Mouse (Mus musculus): ENCODE results near the gene Ccser1.
A peak's percentile ranks its signal among the peaks of the same experiment; 100 is the strongest.

Gene Ccser1

GRCm38 (mm10) chr6:61300441-61300840 lies 120.3 kb downstream of the Ccser1 start:
- DNase-seq: peak; percentile 17

DNA sequence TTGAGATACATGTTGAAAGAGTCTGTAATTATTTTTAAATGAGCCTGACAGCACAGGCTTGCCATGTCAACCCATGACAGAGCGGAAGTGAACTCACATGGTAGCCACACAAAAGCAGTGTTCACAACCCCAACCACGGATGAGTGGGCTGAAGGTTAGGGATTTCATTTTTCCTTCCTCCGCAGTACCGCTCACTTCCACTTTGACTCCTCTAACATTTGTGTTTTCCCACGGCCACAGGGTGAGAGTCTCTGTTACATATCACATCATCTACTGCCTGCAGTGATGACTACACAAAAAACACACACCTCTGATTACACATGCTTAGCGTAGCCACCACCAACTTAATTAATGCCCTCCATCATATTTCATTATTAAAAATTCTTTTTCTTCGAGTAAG lies 120.9 kb downstream of the Ccser1 start:
- no peak for DNase-seq

DNA sequence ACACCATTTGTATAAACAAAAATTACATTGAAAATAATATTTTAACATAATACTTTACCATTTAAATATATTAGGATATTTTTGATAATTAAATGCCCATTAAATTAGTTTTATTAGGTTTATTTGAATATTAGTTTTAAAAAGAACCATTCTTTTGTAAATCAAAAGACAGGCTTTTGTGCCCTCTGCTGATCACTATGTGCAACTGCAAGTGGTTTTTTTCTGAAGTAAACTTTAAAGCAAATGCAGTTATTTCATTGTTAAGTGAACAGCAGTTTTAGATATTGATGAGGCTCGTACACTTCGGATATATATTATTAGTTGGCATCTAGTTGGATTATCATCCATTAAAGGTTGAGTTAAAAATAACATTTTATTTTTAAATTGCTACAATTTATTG lies 121.5 kb downstream of the Ccser1 start:
- DNase-seq: no peak

GRCm38 (mm10) chr6:61311324-61312091 lies 131.4 kb downstream of the Ccser1 start:
- DNase-seq: no peak

DNA sequence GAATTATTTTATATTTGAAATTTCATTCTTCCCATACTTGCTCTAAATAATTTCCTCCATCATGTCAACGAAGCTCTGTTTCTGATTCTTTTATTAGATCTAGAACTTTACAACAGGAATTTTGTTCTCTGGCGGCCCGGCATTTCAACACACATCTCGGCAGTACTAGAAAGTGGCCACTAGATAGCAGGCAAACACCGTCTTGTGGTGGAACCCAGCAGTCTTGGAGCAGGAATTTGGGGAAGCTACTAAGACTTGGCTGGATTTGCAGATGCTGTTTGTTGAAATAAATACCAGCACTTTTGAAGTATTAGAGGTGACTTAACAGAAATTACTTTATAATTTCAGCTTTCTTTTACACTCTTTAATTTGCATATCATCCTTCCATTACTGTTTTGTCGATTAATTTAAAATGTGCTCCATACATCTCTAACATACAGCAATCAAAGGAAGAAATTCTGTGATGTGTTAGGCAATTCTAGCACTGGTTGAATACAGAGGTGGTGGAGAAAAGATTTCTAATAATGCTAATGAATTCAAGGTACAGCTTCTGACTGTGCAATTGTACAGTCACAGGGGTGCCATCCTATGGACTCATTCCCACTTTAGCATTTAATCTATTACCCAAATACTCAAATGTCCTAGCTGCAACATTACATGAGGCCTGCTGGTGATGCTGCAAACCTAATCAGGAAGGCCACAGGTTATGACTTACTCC lies 135.9 kb downstream of the Ccser1 start:
- peak; percentile 33 for DNase-seq

GRCm38 (mm10) chr6:61320842-61321241 lies 140.7 kb downstream of the Ccser1 start:
- DNase-seq: no peak

- DNase-seq: no peak
Measured at GRCm38 (mm10) chr6:61322328-61322727, 142.2 kb downstream of the Ccser1 start.

GRCm38 (mm10) chr6:61326131-61326530 lies 146.0 kb downstream of the Ccser1 start:
- DNase-seq: no peak

- DNase-seq: no peak
Measured at GRCm38 (mm10) chr6:61328981-61329380, 148.9 kb downstream of the Ccser1 start.

DNA sequence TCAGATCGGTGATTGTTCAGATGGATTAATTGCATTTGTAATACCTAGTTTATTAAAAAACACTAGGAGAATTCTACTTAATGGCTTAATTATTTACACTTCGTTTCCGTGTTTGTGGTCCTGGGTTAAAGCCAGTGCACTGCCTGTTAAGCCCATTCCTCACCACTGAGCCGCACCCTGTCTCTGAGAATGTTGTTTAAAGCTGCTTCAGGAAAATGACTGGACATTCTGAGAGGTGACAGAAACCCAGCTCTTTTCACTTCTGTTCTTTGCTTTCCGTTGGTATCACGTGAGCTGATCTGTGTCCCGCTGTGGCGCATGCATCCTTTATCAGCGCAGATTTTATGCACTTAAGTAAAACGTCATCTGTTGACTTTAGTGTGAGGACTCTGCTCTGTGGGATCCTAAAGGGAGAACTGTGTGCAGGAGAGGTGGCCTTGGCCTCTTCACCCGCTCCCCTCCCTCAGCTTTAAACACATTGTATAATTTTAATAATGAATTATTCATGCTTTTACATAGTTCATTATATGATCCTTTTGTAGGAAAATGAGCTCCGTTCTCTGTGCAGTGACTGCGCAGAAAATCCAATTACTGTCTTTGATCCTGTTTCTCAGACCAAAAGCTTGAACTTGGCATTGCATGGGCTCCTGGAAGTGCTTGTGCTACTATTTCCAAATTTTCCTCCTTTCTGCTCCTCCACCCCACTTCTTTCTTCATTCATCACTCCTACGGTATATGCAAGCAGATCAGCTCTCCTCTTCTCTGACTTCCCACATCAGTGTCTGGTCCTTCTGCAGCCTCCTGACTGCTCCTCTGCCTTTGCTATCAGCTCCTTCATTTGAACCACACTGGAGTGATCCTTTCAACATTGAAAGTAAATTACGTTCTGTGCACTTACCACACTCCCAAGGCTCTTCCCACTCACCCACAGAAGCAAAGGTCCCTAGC lies 149.7 kb downstream of the Ccser1 start:
- no peak for DNase-seq

- DNase-seq: no peak
Measured at GRCm38 (mm10) chr6:61334466-61334865, 154.3 kb downstream of the Ccser1 start.

DNA sequence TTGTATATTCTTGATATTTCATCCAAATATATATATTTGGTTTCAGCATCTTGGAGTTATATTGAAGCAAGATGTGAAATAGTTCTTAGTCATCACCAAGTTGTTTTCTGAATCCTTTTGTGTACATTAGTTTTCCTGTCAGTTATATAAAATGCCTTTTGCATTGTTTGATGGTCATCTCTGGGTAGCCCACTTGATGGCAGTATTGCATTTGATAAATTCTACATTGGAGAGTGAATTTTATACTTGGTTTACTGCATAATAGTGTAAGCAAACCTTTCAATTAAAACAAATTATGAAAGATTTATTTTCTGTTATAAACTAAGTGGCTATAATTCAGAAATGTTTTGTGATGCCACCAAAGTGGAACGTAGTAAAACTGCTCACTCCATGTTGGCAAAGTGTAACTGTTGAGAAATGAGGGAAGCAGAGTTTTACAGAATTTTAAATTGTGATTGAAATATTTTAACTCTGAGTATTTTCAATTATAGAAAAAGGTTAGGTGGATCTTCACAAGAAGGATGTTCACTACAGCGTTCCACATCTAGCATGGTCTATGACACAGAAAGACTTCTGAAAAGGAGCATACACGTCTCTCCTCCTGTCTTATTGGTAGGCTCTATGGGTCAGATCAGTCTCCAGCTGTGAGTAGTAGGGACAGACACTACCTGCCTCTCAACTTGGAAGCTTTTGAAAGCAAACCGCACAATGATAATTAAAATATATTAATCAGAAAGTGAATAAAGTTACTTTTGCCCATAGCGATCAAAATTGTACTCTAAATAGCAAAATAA lies 167.1 kb downstream of the Ccser1 start:
- no peak for DNase-seq

GRCm38 (mm10) chr6:61363722-61364121 lies 183.6 kb downstream of the Ccser1 start:
- peak; percentile 41 for DNase-seq

- no peak for DNase-seq
Measured at GRCm38 (mm10) chr6:61382526-61382925, 202.4 kb downstream of the Ccser1 start.

DNA sequence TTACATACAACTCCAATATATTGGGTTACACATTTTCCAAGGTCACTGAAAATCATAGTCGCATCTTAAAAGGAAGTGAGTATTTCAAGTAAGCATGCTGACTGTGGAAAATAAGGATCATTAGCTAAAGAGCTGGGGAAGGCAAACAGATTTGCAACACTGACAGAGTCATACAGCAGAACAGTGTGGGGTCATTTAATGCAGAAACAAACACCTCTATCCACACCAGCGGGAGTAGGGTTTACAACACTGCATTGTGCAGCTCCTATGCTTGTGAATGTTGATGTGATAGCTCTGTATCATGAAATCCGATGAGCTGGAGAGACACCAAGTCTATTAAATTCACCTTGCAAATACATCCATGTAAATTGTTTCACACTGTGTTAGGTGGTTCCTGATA lies 202.9 kb downstream of the Ccser1 start:
- DNase-seq: no peak

GRCm38 (mm10) chr6:61387046-61387445 lies 206.9 kb downstream of the Ccser1 start:
- no peak for DNase-seq

- DNase-seq: no peak
Measured at GRCm38 (mm10) chr6:61427490-61427889, 247.4 kb downstream of the Ccser1 start.

GRCm38 (mm10) chr6:61430881-61431725 lies 251.0 kb downstream of the Ccser1 start:
- DNase-seq: peak; percentile 32

DNA sequence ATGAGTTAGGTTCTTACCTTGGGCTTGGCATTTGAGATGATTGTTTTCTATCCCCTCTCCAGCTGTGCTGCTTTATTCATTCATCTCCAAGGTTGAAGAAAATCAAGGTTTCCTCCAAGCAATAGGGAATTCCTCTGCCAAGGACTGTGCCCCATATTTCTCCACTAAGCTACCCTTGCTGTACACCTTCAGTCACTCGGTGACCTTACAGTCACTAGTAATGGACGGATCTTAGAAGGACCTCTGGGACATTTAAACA lies 251.5 kb downstream of the Ccser1 start:
- DNase-seq: no peak

DNA sequence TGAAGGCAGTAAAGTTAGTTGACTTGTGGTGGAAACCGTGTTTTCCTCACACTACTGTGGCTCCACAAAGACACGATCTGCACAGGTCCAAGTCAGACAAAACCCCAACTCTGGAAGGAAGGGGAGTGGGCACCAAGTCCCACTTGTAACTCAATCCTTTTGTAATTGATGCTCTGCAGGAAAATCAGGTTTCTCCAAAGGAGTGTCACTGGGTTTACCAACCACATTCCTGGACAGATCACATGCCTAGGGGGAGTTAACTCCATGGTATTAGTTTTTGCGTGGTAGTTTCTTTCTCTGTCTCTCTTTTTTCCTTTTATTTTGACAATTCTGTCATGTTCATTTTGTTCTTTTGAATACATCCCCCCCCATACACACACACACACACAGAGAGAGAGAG lies 252.0 kb downstream of the Ccser1 start:
- no peak for DNase-seq

GRCm38 (mm10) chr6:61432703-61433102 lies 252.6 kb downstream of the Ccser1 start:
- no peak for DNase-seq

- DNase-seq: no peak
Measured at GRCm38 (mm10) chr6:61438165-61438564, 258.0 kb downstream of the Ccser1 start.

Data from cerebellum, adult 9-11 months (tissue).